ENCODE assay signal across 19 mouse cellular contexts in the genomic region with DNA sequence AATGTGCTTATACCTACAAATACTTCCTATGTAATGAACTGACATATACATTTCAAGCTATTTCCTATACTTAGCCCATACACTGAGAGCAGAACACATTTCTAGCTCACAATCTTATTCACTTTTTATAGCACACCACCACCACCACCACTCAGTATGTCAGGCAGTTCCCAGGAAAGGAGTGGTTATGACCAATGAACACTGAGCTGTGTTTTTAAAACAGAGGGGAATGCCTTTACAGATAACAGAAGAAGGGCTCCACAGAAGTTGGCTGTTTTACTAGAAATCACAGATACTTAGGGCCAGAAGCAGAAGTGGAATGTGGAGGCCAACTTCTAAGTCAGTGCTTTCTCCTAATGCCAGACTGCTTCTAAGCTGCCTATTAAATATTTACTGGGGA.
DNase-seq lines count a peak whose midpoint lies in the region; ATAC-seq and TF ChIP-seq lines count a peak whose summit lies in the region.
"Had no signal": no experiment of that assay in that cellular context is flagged by ENCODE, and none has a peak within 500 bp of the region (broad histone marks: within the 10 kb centered on the region; RNA-seq: fewer than 3 reads in every experiment).

No protein-coding gene starts in this region.

- H3K27ac ChIP-seq in heart, embryonic 12.5 days (ENCODE audit: poor library complexity, severe bottlenecking) = peak overlapping the region; percentile 66
- no peak overlapping the region for H3K27ac ChIP-seq in heart, embryonic 10.5 days
- H3K27ac ChIP-seq in lung, embryonic 14.5 days (ENCODE audit: low read depth) = no peak overlapping the region
- H3K27ac ChIP-seq in stomach, embryonic 15.5 days = no peak overlapping the region
- H3K27ac ChIP-seq in stomach, postnatal 0 days (replicated peaks) = no peak overlapping the region
- no peak overlapping the region for H3K27ac ChIP-seq in hindbrain, embryonic 16.5 days (ENCODE audit: low read depth, low read length)
- H3K27ac ChIP-seq: embryonic facial prominence, embryonic 12.5 days; forebrain, embryonic 15.5 days; heart, adult 2 months; hindbrain, embryonic 15.5 days had no signal

- no peaks in the 10 kb centered on the region for H3K9me3 ChIP-seq in heart, embryonic 12.5 days (replicated peaks)
- H3K9me3 ChIP-seq in heart, embryonic 10.5 days = no peaks in the 10 kb centered on the region
- no peaks in the 10 kb centered on the region for H3K9me3 ChIP-seq in lung, embryonic 14.5 days (ENCODE audit: low read depth, low read length)
- no peaks in the 10 kb centered on the region for H3K9me3 ChIP-seq in stomach, embryonic 15.5 days
- H3K9me3 ChIP-seq in stomach, postnatal 0 days (ENCODE audit: control insufficient read depth, low read length) = no peaks in the 10 kb centered on the region
- no peaks in the 10 kb centered on the region for H3K9me3 ChIP-seq in hindbrain, embryonic 16.5 days (ENCODE audit: control insufficient read depth, low read length)
- H3K9me3 ChIP-seq: embryonic facial prominence, embryonic 12.5 days; forebrain, embryonic 15.5 days; hindbrain, embryonic 15.5 days had no signal

- no peak for ATAC-seq in heart, embryonic 12.5 days (ENCODE audit: insufficient number of reproducible peaks, low FRiP score)
- ATAC-seq in lung, embryonic 14.5 days (ENCODE audit: insufficient read depth) = peak; percentile 62; the same call in 1 of the 2 replicates
- 0 out of 2 replicates have a peak, but pooled peaks have one; percentile 22 for ATAC-seq in stomach, embryonic 15.5 days (ENCODE audit: insufficient read depth, low FRiP score, low read depth)
- ATAC-seq in stomach, postnatal 0 days (ENCODE audit: low FRiP score, low TSS enrichment) = no peak
- no peak for ATAC-seq in hindbrain, embryonic 16.5 days
- ATAC-seq: forebrain, embryonic 15.5 days; inflammation-experienced regulatory T-cells, adult 6 months had no signal

- H3K27me3 ChIP-seq in heart, embryonic 12.5 days (replicated peaks) = no peaks in the 10 kb centered on the region
- H3K27me3 ChIP-seq in heart, embryonic 10.5 days (ENCODE audit: insufficient read depth, poor library complexity, severe bottlenecking) = no peaks in the 10 kb centered on the region
- no peaks in the 10 kb centered on the region for H3K27me3 ChIP-seq in lung, embryonic 14.5 days (ENCODE audit: insufficient read depth, low read length)
- H3K27me3 ChIP-seq in stomach, embryonic 15.5 days (replicated peaks) = no peaks in the 10 kb centered on the region
- no peaks in the 10 kb centered on the region for H3K27me3 ChIP-seq in stomach, postnatal 0 days (ENCODE audit: control insufficient read depth, insufficient read depth, low read length)
- H3K27me3 ChIP-seq in hindbrain, embryonic 16.5 days (replicated peaks; ENCODE audit: control insufficient read depth, insufficient read depth, low read length) = no peaks in the 10 kb centered on the region
- H3K27me3 ChIP-seq: embryonic facial prominence, embryonic 12.5 days; forebrain, embryonic 15.5 days; hindbrain, embryonic 15.5 days had no signal

- TF ChIP-seq POLR2A in lung, adult 2 months (IDR thresholded peaks at IDR 0.05; ENCODE audit: borderline replicate concordance, extremely low read depth, low read depth, low read length) = no peak

- no peaks in the 10 kb centered on the region for H3K36me3 ChIP-seq in heart, embryonic 12.5 days
- no peaks in the 10 kb centered on the region for H3K36me3 ChIP-seq in heart, embryonic 10.5 days
- H3K36me3 ChIP-seq in lung, embryonic 14.5 days (ENCODE audit: insufficient read depth) = no peaks in the 10 kb centered on the region
- no peaks in the 10 kb centered on the region for H3K36me3 ChIP-seq in stomach, embryonic 15.5 days
- H3K36me3 ChIP-seq in stomach, postnatal 0 days (ENCODE audit: control insufficient read depth, insufficient read depth, low read length) = no peaks in the 10 kb centered on the region
- no peaks in the 10 kb centered on the region for H3K36me3 ChIP-seq in hindbrain, embryonic 16.5 days (ENCODE audit: control insufficient read depth, insufficient read depth, low read length)
- H3K36me3 ChIP-seq: embryonic facial prominence, embryonic 12.5 days; forebrain, embryonic 15.5 days; hindbrain, embryonic 15.5 days had no signal

- H3K4me3 ChIP-seq in heart, embryonic 12.5 days = no peak overlapping the region
- H3K4me3 ChIP-seq in heart, embryonic 10.5 days = no peak overlapping the region
- no peak overlapping the region for H3K4me3 ChIP-seq in lung, embryonic 14.5 days (ENCODE audit: low read depth, low read length)
- no peak overlapping the region for H3K4me3 ChIP-seq in lung, adult 2 months (replicated peaks; ENCODE audit: extremely low read depth, low read depth, low read length)
- H3K4me3 ChIP-seq in stomach, embryonic 15.5 days (replicated peaks) = no peak overlapping the region
- no peak overlapping the region for H3K4me3 ChIP-seq in stomach, postnatal 0 days (ENCODE audit: low read depth, low read length)
- no peak overlapping the region for H3K4me3 ChIP-seq in hindbrain, embryonic 16.5 days (ENCODE audit: low read length)
- H3K4me3 ChIP-seq: embryonic facial prominence, embryonic 12.5 days; forebrain, embryonic 15.5 days; heart, adult 2 months; hindbrain, embryonic 15.5 days had no signal

- H3K9ac ChIP-seq in heart, embryonic 12.5 days = no peak overlapping the region
- H3K9ac ChIP-seq in lung, embryonic 14.5 days = no peak overlapping the region
- no peak overlapping the region for H3K9ac ChIP-seq in stomach, embryonic 15.5 days
- H3K9ac ChIP-seq in stomach, postnatal 0 days (ENCODE audit: low read length) = no peak overlapping the region
- H3K9ac ChIP-seq in hindbrain, embryonic 16.5 days (ENCODE audit: low read depth, low read length) = no peak overlapping the region
- H3K9ac ChIP-seq: embryonic facial prominence, embryonic 12.5 days; forebrain, embryonic 15.5 days; hindbrain, embryonic 15.5 days had no signal

- H3K4me1 ChIP-seq in heart, embryonic 12.5 days (replicated peaks) = peaks cover 14% of the 10 kb centered on the region
- H3K4me1 ChIP-seq in heart, embryonic 10.5 days = no peaks in the 10 kb centered on the region
- 0 out of 2 replicates have a peak, but pooled peaks cover 2% of the 10 kb centered on the region for H3K4me1 ChIP-seq in lung, embryonic 14.5 days (ENCODE audit: insufficient read depth)
- H3K4me1 ChIP-seq in lung, adult 2 months (ENCODE audit: control insufficient read depth, insufficient read depth, low read length) = no peaks in the 10 kb centered on the region
- H3K4me1 ChIP-seq in stomach, embryonic 15.5 days = no peaks in the 10 kb centered on the region
- no peaks in the 10 kb centered on the region for H3K4me1 ChIP-seq in stomach, postnatal 0 days (replicated peaks; ENCODE audit: control insufficient read depth, insufficient read depth)
- no peaks in the 10 kb centered on the region for H3K4me1 ChIP-seq in hindbrain, embryonic 16.5 days (ENCODE audit: control insufficient read depth, insufficient read depth, low read depth, low read length)
- H3K4me1 ChIP-seq: embryonic facial prominence, embryonic 12.5 days; hindbrain, embryonic 15.5 days had no signal

- DNase-seq in heart, embryonic 10.5 days (ENCODE audit: low spot score) = no peak
- peak; percentile 68 for DNase-seq in lung, embryonic 14.5 days
- no peak for DNase-seq in lung, adult 2 months
- DNase-seq in stomach, postnatal 0 days (ENCODE audit: low spot score) = no peak
- DNase-seq in adrenal gland, postnatal 25 days = no peak
- DNase-seq: adrenal gland, adult 8-10 months; cerebellum, adult 11 months; cerebellum, adult 8-10 months; cerebellum, postnatal 14 days; gastrocnemius, postnatal 36 days; heart, adult 2 months; heart, postnatal 36 days had no signal

- H3K4me2 ChIP-seq in heart, embryonic 12.5 days = no peak overlapping the region
- no peak overlapping the region for H3K4me2 ChIP-seq in lung, embryonic 14.5 days
- H3K4me2 ChIP-seq in stomach, embryonic 15.5 days = no peak overlapping the region
- no peak overlapping the region for H3K4me2 ChIP-seq in stomach, postnatal 0 days (replicated peaks; ENCODE audit: low read depth)
- H3K4me2 ChIP-seq in hindbrain, embryonic 16.5 days (ENCODE audit: low read length) = no peak overlapping the region
- H3K4me2 ChIP-seq: embryonic facial prominence, embryonic 12.5 days; forebrain, embryonic 15.5 days; hindbrain, embryonic 15.5 days had no signal

- no peak for TF ChIP-seq EP300 in stomach, postnatal 0 days (optimal IDR thresholded peaks at IDR 0.05)

- TF ChIP-seq CTCF in lung, embryonic 14.5 days (IDR thresholded peaks at IDR 0.05; ENCODE audit: low read depth) = no peak
- TF ChIP-seq CTCF in lung, adult 2 months (IDR thresholded peaks at IDR 0.05; ENCODE audit: insufficient read depth, low read length) = no peak
- no peak for TF ChIP-seq CTCF in stomach, postnatal 0 days (IDR thresholded peaks at IDR 0.05; ENCODE audit: low read depth)

Comparison
In these comparisons a context has a peak if more than half of its experiments do, and no peak if none do; other contexts are left out.
1. ATAC-seq: peak in lung, embryonic 14.5 days (single experiment) and stomach, embryonic 15.5 days (single experiment); none in heart, embryonic 12.5 days (single experiment), stomach, postnatal 0 days (single experiment) and hindbrain, embryonic 16.5 days (single experiment).